Mouse (Mus musculus): ENCODE measurements at regions not wholly inside any gene's neighbourhood (a gene's known extent, or its start where the extent isn't known, plus 50 kb on each side); places are given as distances from the start of the nearest gene placed in this dataset.
A peak's percentile ranks its signal among the peaks of the same experiment; 100 is the strongest.

DNA sequence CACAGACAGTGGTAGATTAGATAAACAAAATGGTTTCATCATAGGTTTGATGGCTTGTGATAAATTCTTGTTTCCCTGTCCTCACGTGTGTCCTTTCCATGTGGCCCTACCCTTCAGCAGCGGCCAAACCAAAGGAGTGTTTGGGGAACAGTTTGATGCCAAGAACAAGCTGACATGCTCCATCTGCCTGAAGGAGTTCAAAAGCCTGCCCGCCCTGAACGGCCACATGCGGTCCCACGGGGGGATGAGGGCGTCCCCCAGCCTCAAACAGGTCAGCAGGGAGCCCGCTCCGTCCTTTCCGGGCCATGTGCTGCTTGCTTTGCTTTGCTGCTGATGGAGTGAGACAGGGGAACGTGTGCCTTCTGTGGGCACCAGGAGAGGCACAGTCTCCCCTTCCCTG, 51.0 kb upstream of the Mrps10 start:
- DNase-seq (ENCODE audit: extremely low spot score in 1 of 2, low spot score in 1 of 2), result no peak

DNA sequence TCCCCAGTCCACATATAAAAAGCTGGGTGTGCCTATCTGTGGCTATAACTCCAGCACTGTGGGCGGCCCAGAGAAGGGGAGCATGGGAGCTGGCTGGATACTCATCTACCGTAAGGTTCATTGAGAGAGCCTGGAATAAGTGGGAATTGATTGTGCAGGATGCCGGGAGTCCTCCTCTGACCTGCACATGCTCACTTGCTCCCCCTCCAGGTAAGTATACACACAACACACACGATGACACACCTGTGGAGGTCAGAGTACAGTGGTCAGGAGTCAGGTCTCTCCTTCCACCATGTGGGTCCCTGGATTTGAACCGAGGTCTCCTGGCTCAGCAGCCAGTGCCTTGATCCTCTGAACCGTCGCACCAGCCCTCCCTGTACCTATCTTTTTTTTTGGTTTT, 55.5 kb upstream of the Mrps10 start:
- no peak for DNase-seq (ENCODE audit: extremely low spot score in 1 of 2, low spot score in 1 of 2)

DNA sequence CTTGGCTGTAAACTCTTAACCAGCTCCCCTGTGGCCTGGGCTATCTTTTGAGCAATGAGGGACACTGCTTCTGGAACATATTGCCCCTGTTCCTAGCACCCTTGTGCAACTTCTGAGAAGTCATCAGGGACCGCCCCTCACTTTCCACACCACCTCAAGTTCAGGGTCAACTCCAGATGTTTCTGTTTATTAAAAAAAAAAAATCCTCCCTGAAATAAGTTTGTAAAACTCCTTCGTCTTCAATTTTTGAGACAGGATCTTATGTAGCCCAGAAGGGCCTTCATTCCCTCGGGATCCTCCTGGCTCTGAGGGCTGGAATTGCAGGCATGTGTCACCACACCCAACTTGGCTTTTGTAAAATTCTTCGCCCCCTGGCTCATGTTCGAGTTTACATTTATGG, 57.4 kb upstream of the Mrps10 start:
- no peak for DNase-seq (ENCODE audit: extremely low spot score in 1 of 2, low spot score in 1 of 2)

DNA sequence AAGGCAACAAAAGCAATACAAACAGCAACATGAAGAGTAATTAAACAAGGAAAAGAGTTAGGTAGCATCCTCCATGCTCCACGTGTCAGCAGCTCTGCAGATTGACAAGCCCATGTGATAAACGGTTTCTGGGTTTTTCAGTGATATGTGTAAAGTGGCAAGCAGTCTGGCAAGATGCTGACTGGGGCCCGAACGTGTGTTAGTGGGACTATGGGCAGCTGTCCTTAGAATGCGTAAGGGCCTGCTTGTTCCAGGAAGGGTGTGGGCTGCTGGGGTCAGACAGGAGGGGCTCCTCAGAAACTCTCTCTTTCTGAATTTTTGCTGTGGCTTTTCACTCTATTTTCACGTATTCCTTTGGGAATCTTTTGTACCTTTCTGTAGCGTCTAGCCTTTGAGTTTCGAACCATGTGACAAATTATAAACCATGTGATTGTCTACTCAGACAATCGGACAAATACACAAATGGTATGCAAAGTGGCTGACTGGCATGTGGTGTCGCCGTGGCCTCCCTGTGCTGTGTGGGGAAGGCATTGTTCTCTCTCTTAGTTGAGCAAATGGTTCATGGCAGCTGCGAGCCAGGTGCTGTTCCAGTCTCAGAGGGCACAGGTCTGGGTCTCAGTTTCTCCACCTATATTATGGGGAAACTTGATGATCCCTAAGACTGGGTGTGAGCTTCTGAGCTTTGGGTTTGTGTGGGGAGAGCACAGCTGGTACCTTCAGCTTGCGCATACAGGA, 62.5 kb upstream of the Mrps10 start:
- DNase-seq (ENCODE audit: extremely low spot score in 1 of 2, low spot score in 1 of 2), result no peak

DNA sequence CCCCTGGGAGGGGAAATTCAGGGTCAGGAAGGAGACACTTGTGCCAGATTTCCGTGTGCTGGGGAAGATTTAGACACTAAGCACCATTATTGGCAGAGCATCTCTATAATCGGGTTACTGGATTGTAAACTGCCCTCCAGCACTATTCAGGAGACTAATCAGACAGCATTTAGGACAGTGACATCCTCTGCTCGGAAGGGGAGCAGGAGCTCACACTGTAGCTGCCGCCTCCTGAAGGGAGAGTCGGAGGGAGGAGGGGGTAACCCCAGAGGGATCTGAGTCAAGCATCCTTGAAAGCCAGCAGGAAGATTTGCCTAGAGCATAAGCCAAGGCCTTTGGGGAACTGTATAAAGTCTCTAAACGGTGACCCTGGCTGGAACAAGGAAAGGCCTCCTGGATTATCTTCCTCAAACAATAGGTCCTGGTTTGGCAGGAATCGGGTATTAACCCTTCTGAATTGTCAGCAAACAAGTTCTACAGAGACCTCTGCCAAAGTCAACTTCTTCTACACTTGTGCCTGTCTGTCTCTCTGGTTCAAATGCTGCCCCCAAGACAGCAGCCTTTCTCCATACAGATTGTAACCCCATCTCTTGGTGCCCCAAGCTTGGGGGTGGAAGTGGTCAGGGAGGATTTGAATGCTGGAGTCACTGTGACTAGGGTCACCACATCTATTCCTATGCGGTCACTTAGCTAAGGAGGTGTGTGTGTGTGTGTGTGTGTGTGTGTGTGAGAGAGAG, 64.1 kb upstream of the Mrps10 start:
- no peak for DNase-seq (ENCODE audit: extremely low spot score in 1 of 2, low spot score in 1 of 2)

DNA sequence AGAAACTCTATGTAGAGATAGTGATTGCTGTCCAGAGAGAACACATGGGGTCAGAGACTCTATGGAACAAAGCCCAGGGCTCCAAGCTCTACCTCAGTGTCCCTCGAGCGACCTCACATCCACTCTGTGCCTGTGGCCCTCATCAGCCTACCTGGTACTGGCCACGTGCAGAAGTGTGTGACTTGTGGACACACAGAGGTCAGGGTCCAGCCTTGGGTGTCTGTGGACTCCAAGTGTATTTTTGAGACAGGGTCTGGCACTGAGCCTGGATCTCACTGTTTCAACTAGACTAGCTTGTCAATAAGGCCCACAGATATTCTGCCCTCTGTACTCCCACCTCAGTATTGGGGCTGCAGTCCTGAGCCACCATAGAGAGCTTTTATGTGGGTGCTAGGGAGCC, 65.1 kb upstream of the Mrps10 start:
- no peak for DNase-seq (ENCODE audit: extremely low spot score in 1 of 2, low spot score in 1 of 2)

DNA sequence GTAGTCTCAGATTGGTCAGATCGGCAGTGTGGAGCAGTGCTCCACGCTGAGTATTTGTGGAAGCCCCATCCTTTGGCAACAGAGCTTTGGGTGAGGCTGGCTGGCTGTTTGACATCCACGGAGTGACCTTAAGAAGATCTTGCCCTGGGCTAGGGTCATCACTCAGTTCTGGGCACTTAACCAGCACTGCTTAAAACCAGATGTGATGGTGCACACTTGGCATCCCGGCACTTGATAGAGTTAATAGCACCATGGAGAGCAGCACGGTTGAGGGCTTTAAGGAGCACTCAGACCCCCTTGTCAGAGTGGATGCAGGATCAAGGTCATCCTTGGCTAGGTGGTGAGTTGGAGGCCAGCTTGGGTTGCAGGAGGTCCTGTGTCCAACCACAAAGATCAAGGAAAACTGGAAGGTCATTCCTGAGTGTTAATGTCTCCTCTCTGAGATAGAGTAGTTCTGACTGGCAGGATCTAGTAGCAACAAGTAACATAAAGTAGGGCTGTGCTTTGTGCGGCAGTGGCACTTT, 70.2 kb upstream of the Mrps10 start:
- no peak for DNase-seq (ENCODE audit: extremely low spot score in 1 of 2, low spot score in 1 of 2)

DNA sequence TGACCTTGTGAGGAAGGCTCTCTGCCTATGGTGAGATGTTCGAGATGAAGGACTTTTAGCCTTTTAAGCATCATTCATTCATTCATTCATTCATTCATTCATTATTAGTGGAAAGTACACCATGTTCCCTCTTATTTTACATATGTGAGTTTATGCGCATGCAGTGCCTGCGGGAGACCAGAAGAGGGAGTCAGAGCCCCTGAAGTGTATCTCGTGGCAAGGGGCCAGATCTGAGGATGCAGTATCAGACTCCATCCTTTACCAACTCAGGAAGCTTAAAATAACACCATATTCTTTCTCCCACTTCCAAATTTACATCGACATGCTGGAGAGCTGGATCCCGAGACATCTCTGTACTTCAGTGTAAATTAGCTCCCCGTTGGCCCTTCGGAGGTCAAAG, 70.7 kb upstream of the Mrps10 start:
- DNase-seq (ENCODE audit: extremely low spot score in 1 of 2, low spot score in 1 of 2), result peak in 1 of 2 experiments; percentile 43

DNA sequence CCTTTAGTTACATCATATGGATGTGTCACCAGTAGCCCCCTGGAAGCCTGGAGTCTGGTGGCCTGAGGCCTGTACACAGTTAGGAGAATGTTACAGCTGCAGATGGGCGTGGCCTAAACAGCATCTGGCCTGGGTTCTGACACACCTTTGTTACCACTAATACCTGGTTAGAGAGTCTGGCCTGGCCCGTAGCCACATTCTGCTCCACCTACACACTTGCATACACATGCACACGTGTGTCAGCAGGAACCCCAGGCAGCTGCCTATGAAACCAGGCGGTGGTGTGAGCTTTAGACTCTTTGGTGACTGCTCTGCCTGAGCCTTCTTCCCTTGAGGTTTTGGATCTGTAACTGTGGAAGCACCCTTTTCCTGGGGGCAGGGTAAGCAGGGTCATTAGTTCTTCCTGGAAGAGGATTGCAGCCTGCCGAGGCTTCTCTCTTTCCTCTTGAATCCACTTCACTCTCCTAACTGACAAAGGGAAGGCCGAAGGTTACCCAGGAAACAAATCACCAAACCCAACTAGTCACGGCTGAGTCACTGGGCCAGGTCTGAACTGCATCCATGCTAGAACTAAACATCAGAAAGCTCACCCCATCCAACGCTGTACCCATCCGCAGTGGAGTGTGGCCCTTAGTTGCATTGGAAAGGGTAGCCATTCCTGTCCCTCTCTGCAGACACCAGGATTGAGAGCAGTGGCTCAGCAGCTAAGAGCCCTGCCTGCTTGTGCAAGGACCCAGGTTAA, 71.8 kb upstream of the Mrps10 start:
- DNase-seq (ENCODE audit: extremely low spot score in 1 of 2, low spot score in 1 of 2), result no peak

DNA sequence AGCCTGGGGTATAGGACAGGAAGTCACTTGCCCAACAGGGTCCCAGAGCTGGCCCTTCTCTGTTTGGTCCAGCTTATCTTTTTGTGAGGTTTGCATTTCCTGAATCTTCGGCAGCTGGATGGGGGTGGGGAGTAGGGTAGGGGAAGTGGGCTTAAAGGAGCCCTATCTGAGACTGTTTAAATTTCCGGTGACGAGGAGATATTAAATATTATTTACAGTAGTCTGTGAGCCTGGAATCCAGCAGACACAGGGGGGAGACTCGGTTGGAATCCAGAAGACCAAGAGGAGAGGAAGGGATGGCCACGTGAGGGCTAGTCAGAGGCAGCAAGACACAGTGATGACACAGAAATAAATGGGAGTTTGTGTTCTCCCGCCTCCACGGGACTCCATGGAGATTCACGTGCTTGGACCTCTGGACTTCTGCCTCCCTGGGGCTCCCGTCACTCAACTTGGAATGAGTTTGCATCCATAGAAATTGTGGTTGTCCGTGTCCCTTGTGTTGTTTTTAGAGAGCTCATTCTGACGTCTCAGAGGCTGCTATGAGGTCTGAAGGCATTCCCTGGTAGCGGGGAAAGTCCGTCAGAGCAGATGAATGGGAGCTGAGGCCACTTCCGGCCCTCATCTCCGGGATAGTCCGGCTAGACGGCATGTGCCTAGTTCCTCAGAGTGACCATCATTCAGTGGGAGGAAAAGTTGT, 73.2 kb upstream of the Mrps10 start:
- DNase-seq (ENCODE audit: extremely low spot score in 1 of 2, low spot score in 1 of 2), result no peak

DNA sequence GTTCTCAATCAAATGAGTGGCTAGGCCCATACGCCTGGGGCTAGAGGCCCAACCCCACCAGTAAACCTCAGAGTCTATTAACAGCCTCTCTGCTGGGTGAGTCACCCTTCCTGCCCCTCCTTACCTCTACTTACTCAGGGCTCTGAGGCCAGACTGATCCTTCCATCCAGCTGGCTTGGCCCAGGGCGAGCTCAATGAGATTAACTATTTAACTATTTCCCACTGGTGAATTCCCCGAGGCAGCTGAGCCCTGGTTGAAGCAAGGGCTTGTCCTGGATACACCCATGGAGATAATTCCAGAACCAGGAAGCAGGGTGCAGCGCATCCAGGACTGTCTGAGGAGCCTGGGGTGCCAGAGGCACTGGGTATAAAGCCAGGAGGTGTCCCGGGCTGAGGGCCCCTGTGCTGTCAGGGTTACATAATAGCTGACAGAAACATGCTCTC, 74.6 kb upstream of the Mrps10 start:
- DNase-seq (ENCODE audit: extremely low spot score in 1 of 2, low spot score in 1 of 2), result no peak

DNA sequence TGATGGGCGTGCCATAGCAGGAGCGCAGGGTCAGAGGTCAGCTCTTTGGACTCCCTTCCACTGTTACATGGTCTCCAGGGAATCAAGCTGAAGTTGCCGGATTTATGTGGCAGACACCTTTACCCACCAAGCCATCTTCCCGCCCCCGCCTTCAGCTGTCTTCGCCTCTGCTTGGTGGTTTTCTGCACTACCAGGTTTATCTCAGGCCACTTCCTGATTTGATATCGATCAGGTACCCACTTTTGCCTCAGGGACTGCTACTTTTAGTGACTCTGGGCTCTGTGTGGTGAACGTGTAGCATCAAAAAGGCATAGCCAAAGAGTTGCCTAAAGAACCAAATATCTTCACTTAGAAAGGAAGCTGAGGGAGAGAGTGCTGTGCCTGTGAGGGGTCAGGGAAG, 75.5 kb upstream of the Mrps10 start:
- no peak for DNase-seq (ENCODE audit: extremely low spot score in 1 of 2, low spot score in 1 of 2)

DNA sequence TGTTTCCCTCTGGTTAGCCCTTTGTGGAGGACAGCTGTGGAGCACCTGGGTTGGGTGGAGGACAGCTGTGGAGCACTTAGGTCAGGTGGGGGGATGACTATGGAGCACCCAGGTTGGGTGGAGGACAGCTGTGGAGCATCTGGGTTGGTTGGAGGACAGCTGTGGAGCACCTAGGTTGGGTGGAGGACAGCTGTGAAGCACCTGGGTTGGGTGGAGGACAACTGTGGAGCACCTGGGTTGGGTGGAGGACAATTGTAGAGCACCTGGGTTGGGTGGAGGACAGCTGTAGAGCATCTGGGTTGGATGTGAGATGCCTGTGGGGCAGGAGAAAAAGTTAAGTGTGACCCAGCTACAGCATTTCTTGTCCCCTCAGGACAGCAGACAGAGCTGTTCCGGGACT, 77.1 kb upstream of the Mrps10 start:
- DNase-seq (ENCODE audit: extremely low spot score in 1 of 2, low spot score in 1 of 2), result no peak

DNA sequence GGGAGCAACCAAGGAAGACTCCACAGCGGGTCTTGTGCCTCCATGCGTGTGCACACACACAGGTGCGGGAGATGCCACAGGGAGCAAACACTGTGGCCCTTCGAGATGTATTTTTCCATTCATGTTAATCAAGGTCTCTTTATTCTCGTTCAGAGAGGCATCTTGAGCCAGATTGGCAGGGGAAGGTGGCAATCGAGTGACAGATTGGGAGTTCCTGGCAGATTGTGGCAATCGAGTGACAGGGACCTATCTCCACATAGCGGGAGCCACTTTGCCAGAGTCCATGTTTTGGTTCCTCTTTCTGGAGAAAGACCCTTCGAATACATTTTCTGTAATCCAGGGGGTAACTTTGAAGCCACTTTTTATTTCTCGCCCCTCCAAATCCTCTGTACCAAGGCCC, 83.1 kb upstream of the Mrps10 start:
- no peak for DNase-seq (ENCODE audit: extremely low spot score in 1 of 2, low spot score in 1 of 2)

DNA sequence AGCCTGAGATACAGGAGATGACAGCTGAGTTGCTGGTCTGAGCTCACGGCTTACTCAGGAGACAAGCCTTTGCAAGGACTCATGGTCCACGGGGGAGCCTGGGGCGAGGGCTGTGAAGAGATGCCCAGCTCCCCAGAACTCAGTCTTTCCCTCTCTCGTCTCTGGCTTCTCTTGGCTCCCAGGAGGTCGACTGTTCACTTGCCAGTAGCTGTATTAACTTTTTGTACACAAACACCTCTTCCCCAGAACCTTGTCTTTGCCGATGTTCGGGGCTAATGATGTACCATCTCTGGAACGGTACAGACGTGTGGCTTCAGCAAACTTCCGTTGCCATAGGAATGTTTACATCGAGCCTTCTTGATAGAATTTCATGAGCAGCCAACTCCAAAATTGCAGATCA, 84.5 kb upstream of the Mrps10 start:
- no peak for DNase-seq (ENCODE audit: extremely low spot score in 1 of 2, low spot score in 1 of 2)

DNA sequence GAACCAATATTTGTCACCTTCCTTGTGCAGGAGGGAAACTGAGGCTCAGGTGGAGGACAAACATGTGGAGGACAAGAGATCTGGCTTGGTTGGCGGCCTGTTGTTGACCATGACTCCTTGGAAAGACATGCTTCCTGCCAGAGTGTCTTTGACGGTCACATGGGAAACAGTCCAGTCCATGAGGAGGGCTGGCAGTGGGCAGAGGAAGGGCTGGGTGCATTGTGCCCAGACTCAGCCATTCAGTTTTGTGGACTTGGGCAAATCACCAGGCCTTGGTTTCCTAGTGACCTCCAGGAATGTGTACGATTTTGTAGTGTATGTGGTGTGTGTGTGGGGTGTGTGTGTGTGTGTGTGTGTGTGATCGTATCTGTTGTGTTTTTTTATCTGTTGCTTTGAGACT, 85.5 kb upstream of the Mrps10 start:
- no peak for DNase-seq (ENCODE audit: extremely low spot score in 1 of 2, low spot score in 1 of 2)

DNA sequence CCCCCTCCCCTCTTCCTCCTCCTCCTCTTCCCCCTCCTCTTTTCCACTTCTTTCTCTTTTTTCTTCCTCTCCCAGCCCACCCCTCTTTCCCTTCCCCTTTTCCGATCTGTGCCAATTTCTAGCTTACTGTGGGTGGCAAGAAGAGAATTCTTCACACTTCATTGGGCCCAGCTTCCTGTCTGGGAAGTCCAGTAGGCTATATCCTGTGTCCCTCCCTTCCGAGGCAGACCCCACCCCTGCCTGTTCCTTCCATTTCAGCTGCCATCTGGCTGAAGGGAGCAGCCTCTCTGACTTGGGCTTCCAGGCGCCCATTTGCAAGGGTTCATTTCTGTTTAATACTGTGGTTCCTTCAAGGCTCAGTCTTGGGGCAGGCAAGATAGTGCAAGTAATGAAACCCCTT, 86.2 kb upstream of the Mrps10 start:
- no peak for DNase-seq (ENCODE audit: extremely low spot score in 1 of 2, low spot score in 1 of 2)

DNA sequence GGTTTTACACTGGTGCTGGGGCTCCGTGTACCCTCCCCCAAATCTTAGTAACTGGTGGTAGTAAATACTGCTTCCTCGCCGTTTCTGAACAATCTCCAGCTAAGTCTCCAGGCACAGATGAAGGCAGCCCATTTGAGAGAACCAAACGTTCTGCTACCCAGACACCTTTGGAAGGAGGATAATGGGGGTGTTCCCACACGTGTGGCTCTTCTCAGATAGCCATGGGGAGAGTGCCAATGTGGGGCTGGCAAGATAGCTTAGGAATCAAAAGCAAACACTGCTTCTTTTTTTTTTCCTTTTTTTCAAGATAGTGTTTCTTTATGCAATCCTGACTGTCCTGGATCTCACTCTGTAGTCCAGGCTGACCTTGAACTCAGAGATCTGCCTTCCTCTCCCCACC, 90.8 kb upstream of the Mrps10 start:
- DNase-seq (ENCODE audit: extremely low spot score in 1 of 2, low spot score in 1 of 2), result no peak

DNA sequence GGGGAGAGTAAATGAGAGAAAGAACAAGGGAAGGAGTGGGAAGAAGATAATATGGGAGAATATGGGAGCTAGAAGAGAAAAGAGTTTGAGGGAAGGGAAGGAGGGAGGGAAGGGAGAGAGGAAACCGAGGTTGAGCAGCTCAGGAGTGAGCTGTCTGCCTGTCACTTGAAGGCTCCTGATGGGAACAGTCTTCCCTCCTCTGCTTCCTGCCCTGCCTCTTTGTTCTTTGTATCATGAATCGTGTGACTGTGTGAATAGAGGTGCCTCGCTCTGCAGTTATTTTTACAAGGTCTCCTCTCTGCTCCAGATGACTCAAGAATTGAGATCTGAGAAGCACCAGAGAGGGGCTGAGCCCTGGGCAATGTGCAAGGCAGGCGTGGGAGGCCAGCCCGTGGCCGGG, 92.0 kb upstream of the Mrps10 start:
- DNase-seq (ENCODE audit: extremely low spot score in 1 of 2, low spot score in 1 of 2), result no peak

DNA sequence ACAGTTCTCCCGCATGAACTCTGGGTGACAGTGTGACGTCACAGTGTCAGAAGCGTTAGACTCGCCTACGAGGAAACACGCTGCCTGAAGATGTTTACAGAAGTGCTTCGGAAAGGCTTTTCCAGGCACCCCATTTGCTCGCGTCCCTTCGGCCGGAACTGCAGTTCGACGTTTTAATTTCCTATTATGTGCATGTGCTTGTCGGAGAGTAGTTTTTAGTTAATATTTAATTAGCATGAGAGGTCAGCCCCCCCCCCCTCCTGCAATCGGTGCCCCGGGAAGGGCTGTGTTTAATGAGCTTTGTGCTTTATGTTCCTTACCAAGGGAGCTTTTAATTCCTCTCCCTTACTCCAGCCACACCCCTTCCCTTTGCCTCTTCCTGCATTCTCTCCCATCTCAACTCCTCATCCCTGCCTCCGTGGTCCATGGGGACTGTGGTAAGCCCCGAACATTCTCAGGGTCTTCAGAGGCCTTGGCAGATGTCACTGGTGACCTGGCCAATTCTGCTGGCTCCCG, 92.8 kb upstream of the Mrps10 start:
- DNase-seq (ENCODE audit: extremely low spot score in 1 of 2, low spot score in 1 of 2), result no peak

DNA sequence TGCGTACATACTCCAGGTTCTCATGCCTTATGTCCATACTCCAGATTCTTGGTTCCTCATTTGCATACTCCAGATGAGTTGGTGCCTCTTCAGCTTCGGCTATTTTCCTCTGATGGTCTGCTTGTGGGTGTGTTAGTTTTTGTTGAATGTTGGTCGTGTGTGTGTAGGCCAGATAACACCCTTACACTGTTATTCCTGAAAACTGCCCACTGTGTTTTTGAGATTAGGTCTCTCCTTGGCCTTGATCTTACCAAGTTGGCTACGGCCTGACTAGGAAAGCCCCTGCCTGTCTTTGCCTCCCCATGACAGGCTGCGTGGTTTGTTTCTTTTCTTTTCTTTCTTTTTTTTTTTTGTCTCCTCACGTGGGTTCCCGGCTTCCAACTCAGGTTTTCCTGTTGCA, 95.4 kb upstream of the Mrps10 start:
- no peak for DNase-seq (ENCODE audit: extremely low spot score in 1 of 2, low spot score in 1 of 2)
